Mouse (Mus musculus) lung, postnatal 14 days (tissue): ENCODE measurements around the gene Cacna1g.
A peak's percentile ranks its signal among the peaks of the same experiment; 100 is the strongest.

Source experiments
- DNase-seq: peaks from one replicate; pipeline ENCODE4 v3.0.0; 2021

Gene Cacna1g

DNA sequence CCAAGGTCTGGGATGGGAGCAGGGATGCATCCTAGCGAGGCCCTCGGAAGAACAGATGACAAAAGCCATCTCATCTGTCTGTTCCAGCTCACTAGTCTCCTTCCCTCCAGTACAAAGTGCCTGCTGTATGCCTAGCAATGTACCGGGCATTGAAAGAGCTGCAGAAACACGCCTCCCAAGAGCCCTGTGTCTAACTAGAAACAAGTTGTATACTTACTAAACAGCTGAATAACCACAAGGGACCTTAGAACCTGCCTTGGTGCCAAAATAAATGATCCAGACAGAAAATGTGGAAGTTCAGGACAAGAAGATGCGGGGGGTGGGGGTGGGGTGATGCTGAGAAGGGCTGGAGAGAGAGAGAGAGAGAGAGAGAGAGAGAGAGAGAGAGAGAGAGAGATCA, 29.2 kb downstream of the Cacna1g start:
- no peak for DNase-seq

- no peak for DNase-seq
These were observed 32.2 kb downstream of the Cacna1g start for GRCm38 (mm10) chr11:94441752-94442151.

DNA sequence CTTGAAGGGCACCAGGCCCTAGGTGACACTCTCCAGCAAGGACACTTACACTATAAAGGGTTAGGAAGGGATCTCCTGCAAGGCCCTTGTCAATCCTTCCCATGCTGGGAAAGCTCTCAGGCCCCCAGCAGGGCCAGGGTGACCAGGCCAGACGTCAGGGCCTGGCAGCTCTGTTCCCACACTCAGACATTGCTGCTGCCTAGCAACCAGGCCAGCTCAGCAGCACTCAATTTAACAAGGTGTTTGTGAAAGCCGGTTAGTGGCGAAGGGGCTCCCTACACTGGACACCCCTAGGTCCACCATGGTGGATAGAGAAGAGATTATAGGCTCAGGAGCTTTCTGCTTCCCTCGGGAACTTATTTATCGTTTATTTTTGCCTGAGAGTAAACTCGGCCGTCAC, 32.9 kb downstream of the Cacna1g start:
- no peak for DNase-seq

DNA sequence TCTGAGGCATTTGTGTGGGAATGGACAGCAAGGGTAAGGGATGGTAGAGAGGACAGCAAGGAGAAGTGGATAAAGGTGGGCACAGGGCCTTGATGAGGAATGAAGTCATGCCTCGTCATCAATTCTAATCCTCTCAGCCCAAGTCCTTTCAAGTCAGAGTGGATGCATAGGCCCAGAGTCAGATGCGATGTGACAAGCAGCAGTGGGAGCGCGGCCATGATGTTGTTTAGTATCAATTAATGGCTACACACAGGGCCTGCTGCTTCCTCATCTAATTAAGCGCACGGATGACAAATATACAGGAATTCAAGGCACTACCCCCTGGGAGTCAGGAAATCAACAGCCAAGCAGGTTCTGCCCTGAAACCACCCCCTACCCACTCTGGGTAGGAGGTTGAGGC, 33.6 kb downstream of the Cacna1g start:
- no peak for DNase-seq

DNA sequence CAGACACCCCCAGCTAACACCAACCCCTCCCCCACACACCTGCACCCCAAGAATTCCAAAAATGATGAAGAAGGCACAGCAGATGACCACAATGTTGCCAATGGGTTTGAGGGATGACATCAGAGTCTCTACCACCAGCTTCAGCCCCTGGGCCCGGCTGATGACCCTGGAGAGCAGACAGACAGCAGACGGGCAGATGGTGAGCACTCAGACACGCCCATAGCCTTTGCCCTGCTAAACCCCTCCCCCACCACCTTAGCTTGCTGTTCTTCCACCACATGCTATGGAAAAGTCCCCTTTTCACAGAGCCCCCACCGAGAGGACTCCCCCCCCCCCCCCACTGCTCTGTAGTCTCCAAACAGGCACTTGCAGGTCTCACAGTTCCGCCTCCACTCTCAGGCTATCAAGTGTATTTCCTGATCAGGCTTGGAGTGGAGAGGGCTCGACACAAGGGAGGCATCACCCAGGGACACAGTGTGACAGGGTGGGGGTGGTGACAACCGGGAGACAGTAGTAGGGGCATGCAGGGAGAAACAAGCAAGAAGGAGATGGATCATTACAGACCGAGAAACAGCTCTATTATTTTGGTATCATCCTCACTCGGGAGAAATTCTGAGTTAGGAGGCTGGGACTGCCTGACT, 44.9 kb downstream of the Cacna1g start:
- DNase-seq: no peak

- peak; percentile 81 for DNase-seq
These were observed 45.7 kb downstream of the Cacna1g start for GRCm38 (mm10) chr11:94428091-94428835.

DNA sequence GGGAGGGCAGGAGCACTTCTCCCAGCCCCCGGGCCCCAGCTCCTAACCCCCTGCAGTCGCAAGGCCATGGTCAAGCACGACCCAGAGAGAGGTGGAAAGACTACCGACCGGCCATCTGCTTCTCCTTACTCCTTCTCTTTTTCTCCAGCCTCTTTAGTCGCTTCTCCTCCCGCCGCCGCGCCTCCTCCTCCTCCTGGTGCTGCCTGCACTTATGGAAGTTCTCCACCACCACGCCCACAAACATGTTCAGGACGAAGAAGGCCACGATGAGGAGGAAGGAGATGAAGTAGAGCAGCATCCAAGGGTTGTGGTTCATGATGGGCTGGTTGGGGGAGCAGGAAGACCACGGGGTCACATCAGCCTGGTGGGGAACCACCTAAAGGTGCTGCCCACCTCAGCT, 48.3 kb downstream of the Cacna1g start:
- no peak for DNase-seq

- no peak for DNase-seq
These were observed 48.8 kb downstream of the Cacna1g start for GRCm38 (mm10) chr11:94425215-94425614.

- DNase-seq: no peak
These were observed 49.6 kb downstream of the Cacna1g start for GRCm38 (mm10) chr11:94424380-94424779.

DNA sequence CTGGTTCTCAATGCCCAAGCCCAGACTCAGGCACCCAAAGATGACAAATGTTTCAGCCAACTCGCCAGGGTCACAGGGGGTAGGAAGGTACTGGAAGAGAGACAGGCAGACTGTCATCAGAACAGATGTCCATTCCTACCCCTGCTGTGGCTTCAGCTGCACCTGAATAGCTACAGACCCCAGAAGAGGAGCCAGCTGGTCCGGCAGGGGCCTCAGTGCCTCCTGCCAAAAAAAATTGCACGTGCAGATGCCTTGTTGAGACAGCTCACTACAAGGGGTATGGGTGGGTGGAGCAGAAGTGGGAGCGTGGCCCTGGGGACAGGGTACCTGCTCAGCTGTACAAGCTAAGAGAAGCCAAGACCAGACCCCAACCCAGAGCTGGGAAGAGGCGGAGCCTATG, 50.1 kb downstream of the Cacna1g start:
- no peak for DNase-seq

- no peak for DNase-seq
These were observed 53.0 kb downstream of the Cacna1g start for GRCm38 (mm10) chr11:94420991-94421390.

GRCm38 (mm10) chr11:94420325-94420724, 53.7 kb downstream of the Cacna1g start:
- DNase-seq: peak; percentile 61

DNA sequence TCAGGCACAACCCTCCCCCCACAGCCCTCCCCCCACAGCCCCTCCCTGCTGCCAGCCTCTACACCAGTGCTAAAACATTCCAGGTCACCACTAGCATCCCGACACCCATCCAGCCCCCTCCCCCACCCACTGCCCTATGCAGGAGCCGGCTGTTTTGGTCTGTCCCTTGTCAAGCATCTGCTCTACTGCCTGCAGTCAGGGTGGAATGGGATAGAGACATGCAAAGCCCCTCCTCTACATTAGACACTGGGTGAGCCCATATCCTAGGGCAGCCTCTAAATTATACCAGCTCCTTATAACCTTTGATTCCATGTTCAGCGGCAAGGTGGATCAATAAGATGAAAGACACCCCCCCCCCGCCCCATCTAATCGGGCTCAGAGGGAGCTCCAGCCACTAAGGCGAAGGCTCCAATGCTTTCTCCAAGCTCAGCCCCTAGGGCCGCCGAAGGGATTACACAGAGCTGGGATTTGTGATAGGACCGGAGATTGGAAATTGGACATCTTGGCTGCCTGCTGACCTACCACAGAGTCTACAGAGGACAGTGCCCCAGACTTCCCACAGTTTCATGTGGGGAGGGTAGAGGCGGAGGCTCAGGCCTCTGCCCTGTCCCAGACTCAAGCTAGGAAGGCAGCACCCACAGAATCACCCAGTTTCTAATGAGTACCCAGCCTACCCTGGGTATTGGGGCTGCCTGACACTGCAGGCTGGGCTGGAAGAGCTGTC, 54.8 kb downstream of the Cacna1g start:
- no peak for DNase-seq

- DNase-seq: no peak
These were observed 60.0 kb downstream of the Cacna1g start for GRCm38 (mm10) chr11:94414042-94414441.

GRCm38 (mm10) chr11:94413516-94413915, 60.5 kb downstream of the Cacna1g start:
- DNase-seq: no peak

DNA sequence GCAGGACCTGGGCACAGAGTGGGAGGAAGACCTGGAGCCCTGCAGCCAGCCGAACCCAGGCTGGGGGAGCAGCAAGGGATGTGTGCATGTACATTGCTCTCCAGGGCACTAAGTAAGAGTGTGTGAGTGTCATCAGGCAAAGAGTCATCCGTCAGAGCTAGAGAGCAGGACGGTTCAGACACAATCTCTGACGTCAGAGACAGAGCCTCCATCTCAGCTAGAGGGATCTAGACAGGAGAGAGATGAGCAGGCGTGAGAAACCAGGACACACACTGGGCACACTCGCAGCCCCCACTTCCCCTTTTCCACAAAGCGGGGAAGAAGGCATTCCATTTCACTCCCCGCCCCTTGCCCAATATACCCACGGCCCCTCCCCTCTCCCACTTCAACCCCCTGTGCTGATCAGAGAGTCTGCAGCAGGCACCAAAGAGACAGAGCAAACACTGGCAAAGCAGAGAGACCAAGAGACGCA, 61.0 kb downstream of the Cacna1g start:
- DNase-seq: no peak

DNA sequence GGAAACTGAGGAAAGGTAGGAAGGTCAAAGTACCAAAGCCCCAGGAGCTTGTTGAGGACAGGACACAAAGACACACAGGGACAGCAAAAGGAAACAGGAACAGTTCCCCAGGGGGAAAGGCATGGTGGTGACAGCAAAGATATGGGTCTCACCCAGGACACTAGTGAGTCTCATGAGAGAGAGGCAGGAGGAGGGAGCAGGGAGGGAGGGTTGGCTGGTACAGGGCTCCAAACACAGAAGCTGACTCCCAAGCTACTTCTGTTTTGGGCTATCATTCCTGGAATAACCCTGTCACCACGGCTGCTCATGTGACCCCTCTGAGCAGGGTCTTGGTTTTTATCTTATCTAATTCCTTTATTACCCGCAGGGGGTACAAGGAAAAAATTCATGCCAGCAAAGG, 61.4 kb downstream of the Cacna1g start:
- DNase-seq: no peak

GRCm38 (mm10) chr11:94407803-94408321, 66.1 kb downstream of the Cacna1g start:
- no peak for DNase-seq

DNA sequence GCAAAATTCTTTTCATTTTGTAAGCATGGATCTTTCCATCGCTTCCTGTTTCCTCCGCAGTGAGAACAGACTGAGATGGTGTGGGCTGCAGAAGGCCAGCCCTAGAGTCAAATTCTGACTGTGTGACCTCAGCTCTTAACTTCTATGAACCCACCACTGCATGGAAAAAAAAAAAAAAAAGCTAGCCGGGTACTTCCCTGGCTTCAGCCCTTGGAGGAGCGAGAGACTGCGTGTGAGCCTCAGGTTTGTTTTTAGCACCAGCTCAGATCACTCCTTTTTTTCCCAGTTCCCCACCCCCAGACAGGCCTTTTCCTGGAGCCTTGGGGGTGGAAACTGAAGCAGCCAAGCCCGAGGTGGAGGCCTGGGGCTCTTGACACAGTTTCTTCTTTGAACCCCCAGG, 68.7 kb downstream of the Cacna1g start:
- DNase-seq: no peak

DNA sequence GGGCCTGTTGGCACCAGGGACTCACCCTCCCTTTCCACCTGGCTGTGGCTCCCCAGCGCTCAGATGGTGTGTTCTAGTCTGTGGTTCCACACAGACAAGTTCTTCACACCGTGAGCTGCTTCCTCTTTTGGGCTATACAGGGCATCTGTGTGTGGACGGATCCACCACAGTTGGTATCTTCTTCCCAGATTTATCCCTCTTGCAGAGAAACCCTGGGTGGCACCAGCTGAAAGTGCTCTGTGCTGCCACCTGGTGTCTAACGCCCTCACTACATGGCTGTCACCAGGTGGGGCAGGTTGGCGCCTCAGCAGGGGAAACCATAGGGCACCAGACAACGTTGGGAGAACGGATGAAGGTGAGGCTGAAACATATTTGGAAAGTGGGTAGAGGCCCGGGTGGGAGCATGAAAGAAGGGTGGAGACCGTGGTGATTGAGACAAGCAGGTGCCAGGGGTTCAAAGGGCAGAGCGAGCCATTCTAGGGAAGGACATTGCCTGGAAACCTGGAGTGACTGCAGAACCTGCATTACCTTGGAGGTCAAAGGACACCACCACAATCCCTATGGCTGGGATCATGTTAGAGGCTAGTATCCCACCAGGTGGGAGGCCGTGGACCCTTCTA, 69.2 kb downstream of the Cacna1g start:
- DNase-seq: peak; percentile 93

DNA sequence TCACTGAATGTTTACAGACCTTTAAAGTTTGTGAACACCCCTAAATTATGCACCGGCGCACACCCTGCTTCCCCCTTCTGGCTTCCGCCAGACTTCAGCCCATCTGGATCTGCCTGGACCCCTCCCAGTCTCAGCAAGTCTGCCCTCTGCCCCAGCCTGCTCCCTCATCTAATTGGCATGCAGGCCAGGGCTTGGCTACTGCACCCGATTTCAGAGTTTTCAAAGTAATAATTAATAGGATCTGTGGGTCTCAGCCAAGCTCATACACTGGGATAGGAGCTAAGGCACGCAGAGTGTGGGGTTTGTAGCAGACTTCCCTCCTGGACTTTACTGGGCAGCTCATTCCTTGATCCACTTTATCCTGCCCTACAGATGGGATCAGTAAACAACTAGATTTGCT, 69.8 kb downstream of the Cacna1g start:
- no peak for DNase-seq

DNA sequence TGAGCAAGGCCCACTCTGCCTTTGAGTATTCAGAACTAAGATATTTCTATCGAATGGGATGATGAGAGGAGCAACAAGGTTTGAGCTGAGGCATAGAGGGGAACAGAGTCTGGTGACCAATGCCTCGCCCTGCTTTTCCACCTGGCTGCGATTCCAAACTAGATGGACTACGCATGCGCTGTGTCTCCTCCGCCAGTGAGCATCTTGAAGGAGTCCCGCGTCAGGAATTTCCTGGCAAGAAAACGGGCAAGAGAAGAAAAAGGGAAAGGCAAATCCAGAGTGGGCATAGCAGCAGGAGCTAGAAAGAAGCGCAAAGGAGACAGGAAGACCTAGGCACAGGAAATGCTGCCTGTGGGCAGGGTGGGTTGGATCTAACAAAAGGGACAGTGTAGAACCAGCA, 70.2 kb downstream of the Cacna1g start:
- DNase-seq: no peak

DNA sequence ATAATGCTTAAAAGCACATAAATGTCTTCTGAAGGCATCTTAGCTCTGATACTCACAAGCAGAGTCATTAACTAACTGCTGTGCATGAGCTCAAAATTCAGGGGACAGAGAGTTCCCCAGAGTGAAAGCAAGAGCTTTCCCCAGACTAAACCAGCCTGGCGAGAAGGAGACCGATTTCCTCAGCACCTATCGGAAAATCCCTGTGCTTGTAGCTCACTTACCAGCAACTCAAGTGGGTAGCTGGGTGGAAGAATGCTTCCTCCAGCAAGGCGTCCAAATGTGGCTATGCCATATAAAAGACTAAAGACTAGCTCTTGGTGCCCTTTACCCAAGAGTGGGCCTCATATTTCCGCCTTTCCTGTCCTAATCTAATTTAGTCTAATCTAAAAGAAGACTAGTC, 71.3 kb downstream of the Cacna1g start:
- no peak for DNase-seq
